Mouse (Mus musculus) neural tube, embryonic 14.5 days (tissue): ENCODE measurements at regions not wholly inside any gene's neighbourhood (a gene's known extent, or its start where the extent isn't known, plus 50 kb on each side); places are given as distances from the start of the nearest gene placed in this dataset.

Experiments used
- ATAC-seq: fragments of 200-750 bp; cut with Nextera tagmentation; 2 replicates; pipeline ENCODE4 v1.8.0; 2017; ENCODE audit warnings: low read depth, mild to moderate bottlenecking, moderate TSS enrichment, moderate library complexity
- H3K27ac ChIP-seq: fragments of 300-500 bp; sonication (generic); 2 replicates; pipeline ENCODE4 v1.5.1; 2014; ENCODE audit warnings: low read depth, mild to moderate bottlenecking, control low read depth, low read length, moderate library complexity, mixed read lengths
- H3K27me3 ChIP-seq: fragments of 300-500 bp; sonication (generic); 2 replicates; pipeline ENCODE4 v1.6.1; 2014; ENCODE audit warnings: low read length; ENCODE audit not compliant: control insufficient read depth, insufficient read depth
- H3K36me3 ChIP-seq: fragments of 300-500 bp; sonication (generic); 2 replicates; pipeline ENCODE4 v1.6.1; 2014; ENCODE audit warnings: low read length, mixed read lengths; ENCODE audit not compliant: control insufficient read depth, insufficient read depth
- H3K4me1 ChIP-seq: fragments of 300-500 bp; sonication (generic); 2 replicates; pipeline ENCODE4 v1.6.1; 2014; ENCODE audit warnings: low read length; ENCODE audit not compliant: control insufficient read depth, insufficient read depth
- H3K4me2 ChIP-seq: fragments of 300-500 bp; sonication (generic); 2 replicates; pipeline ENCODE4 v1.6.1; 2014; ENCODE audit warnings: mild to moderate bottlenecking, low read depth, low read length, control low read depth
- H3K4me3 ChIP-seq: fragments of 300-500 bp; sonication (generic); 2 replicates; pipeline ENCODE4 v1.5.1; 2014; ENCODE audit warnings: low read depth, low read length, control low read depth, mixed read lengths
- H3K9ac ChIP-seq: fragments of 300-500 bp; sonication (generic); replicated peaks from 2 replicates; pipeline ENCODE4 v1.6.1; 2014; ENCODE audit warnings: low read depth, mild to moderate bottlenecking, control low read depth, low read length, mixed read lengths
- H3K9me3 ChIP-seq: fragments of 300-500 bp; sonication (generic); 2 replicates; pipeline ENCODE4 v1.6.1; 2016; ENCODE audit warnings: low read length; ENCODE audit not compliant: control insufficient read depth
- WGBS: fragments of 180-500 bp; shearing (Covaris S2); extraction: QIAGEN DNeasy Blood & Tissue Kit; methylation state at CpG from one replicate; pipeline ENCODE4 v1.1.7; 2014; 5-methylcytosine and 5-hydroxymethylcytosine counted together

DNA sequence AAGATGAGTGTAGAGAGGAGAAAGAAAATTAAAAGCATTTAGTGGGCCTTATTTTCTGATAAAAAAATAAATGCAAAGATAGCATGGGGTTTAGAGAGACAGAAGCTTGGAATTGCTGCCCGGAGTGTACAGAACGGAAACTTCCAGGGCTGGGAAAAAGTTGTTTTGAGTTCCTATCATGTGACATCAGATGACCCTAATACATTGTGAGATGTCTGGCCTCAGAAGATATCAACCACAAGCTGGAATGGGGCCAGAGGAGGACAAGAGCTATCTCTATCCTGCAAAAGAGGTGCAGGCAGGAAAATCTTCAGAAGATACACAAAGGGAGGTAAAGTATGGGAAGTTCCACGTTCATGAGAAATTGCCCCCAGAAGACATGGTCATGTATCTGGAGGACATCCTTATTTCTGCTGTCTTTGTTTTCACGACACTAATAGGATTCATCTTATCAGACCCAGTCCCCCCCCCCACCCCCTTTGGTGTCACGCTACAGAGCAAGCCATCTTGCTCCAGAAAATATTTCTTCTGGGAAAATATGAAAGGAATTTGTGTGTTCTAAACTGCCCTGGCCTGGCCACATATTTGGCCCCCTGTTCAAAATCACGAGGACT, 408.3 kb upstream of the N6amt1 start:
- no peak overlapping the region for H3K4me3 ChIP-seq
- H3K27ac ChIP-seq = no peak overlapping the region
- H3K9ac ChIP-seq = no peak overlapping the region
- no peak overlapping the region for H3K4me2 ChIP-seq
- H3K9me3 ChIP-seq = no peaks in the 10 kb centered on the region
- no peaks in the 10 kb centered on the region for H3K36me3 ChIP-seq
- ATAC-seq = no peak
- 88% methylated on average over 6 of the region's 6 CpGs for WGBS
- H3K27me3 ChIP-seq = no peaks in the 10 kb centered on the region
- no peaks in the 10 kb centered on the region for H3K4me1 ChIP-seq

- H3K9ac ChIP-seq = no peak overlapping the region
- no peaks in the 10 kb centered on the region for H3K27me3 ChIP-seq
- no peaks in the 10 kb centered on the region for H3K4me1 ChIP-seq
- no peak overlapping the region for H3K4me2 ChIP-seq
- no peak for ATAC-seq
- H3K4me3 ChIP-seq = no peak overlapping the region
- no peak overlapping the region for H3K27ac ChIP-seq
- H3K36me3 ChIP-seq = no peaks in the 10 kb centered on the region
- H3K9me3 ChIP-seq = no peaks in the 10 kb centered on the region
Observed at GRCm38 (mm10) chr16:86945058-86945457, 408.9 kb upstream of the N6amt1 start.

DNA sequence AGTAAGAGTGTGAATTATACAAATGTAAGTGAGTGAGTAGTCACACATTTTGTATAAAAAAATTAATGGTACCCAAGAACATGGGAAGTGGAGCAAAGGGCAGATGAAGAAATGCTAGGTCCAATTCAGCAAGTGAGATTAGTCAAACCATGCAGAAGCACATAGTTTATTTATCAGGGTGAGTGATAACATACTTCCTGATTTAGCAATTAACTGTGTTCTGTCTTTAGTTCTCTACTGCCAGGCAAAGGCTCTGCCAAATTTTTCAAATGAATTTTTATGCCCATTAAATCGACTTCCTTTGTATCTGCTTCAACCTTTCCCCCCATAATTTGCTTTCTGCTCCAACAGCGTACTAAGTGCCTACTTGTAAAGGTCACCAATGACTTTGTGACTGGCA, 419.0 kb upstream of the N6amt1 start:
- Histone ChIP-seq H3K27me3 (no peaks in the 10 kb centered on the region), H3K9me3 (no peaks in the 10 kb centered on the region), H3K9ac (no peak overlapping the region), H3K36me3 (no peaks in the 10 kb centered on the region), H3K4me2 (no peak overlapping the region), H3K4me3 (no peak overlapping the region), H3K4me1 (no peaks in the 10 kb centered on the region), H3K27ac (no peak overlapping the region)
- no peak for ATAC-seq
- 80% methylated on average over 2 of the region's 2 CpGs for WGBS

- peak; percentile 72 for ATAC-seq
Observed at GRCm38 (mm10) chr16:86932765-86933164, 421.2 kb upstream of the N6amt1 start.

DNA sequence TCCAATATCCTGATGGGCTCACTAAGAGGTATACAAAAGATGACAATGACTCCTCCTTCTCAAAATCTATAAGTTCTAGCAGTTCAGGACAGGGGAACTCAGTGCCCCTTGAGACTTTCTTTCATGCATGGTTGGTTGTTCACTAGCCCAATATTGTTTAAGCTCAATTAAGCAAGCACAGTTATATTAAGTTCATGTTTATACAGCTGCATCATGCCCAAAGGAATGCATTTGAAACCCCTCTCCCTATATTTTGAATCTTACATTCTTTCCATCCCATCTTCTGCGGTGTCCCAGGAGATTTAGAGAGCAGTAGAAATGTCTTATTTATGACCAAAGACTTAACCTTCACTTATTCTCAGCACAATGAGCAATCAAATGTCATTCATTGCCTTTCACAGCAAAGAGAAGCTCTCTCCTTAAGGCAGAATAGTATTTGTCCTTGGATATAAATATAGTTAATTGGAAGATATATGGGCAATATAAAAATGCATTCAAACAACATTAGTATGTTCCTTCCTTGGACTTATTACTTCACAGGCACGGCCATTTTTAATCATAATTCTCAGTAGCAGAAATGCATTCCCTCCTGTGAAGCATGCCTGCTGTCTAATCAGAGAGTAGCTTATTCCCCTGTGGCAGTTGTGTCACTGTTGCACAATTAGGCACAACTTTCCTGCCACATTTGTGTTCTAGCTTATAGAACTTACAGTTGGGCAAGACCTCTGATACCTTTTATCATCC, 455.8 kb upstream of the N6amt1 start:
- Histone ChIP-seq H3K4me3 (no peak overlapping the region), H3K4me1 (no peaks in the 10 kb centered on the region), H3K4me2 (no peak overlapping the region), H3K36me3 (no peaks in the 10 kb centered on the region), H3K27me3 (no peaks in the 10 kb centered on the region), H3K9me3 (no peaks in the 10 kb centered on the region), H3K27ac (no peak overlapping the region), H3K9ac (no peak overlapping the region)
- no peak for ATAC-seq
- WGBS = 22% methylated on average over 2 of the region's 2 CpGs

More at GRCm38 (mm10) chr16:86932765-86933164, 421.2 kb upstream of the N6amt1 start:
- Histone ChIP-seq H3K4me1 (no peaks in the 10 kb centered on the region), H3K4me3 (no peak overlapping the region), H3K27ac (no peak overlapping the region), H3K36me3 (no peaks in the 10 kb centered on the region), H3K9ac (no peak overlapping the region), H3K9me3 (no peaks in the 10 kb centered on the region), H3K27me3 (no peaks in the 10 kb centered on the region), H3K4me2 (no peak overlapping the region)
- WGBS = 24% methylated on average over 3 of the region's 3 CpGs

DNA sequence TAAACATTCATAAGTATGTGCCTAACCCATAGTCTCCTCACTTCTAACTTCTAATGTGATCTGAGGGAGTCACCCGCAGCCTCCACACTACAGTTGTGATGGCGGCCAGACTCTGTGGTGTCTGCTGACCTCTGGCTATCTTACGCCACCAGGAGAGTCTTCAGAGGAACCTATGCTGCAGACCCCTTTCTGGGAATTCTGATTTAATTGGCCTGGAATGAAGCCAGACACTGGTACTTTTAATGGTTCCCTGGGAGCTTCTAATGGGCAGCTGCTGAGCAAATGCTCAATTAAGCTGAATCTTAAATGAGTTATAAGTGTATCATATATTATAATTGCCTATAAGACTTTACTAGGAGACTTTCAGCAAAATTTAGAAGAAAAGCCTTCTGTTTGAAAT, 459.0 kb upstream of the N6amt1 start:
- ATAC-seq = peak; percentile 65; the same call in 1 of the 2 replicates
- Histone ChIP-seq H3K4me1 (no peaks in the 10 kb centered on the region), H3K27me3 (no peaks in the 10 kb centered on the region), H3K4me3 (no peak overlapping the region), H3K27ac (no peak overlapping the region), H3K36me3 (no peaks in the 10 kb centered on the region), H3K9ac (no peak overlapping the region), H3K4me2 (no peak overlapping the region), H3K9me3 (no peaks in the 10 kb centered on the region)
- 67% methylated on average over 3 of the region's 3 CpGs for WGBS

DNA sequence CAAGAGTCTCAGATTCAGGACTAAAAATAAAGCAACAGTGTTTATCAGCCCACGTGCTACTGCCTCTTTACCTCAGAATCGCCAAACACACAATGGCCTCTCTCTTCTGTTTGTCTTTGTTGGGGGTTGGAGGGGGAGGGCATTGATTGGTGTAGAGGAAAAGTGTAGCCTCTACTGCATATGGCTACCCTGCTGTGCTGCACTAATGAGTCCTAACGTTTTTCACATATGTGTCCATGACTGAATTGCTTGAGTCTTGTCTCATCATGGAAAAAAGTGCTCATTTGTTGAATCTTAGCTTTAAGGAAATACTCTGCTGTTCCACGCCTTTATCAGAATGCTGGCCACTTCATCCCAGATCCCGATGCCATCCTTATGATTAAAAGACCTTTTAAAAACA, 459.7 kb upstream of the N6amt1 start:
- H3K36me3 ChIP-seq = no peaks in the 10 kb centered on the region
- H3K9ac ChIP-seq = no peak overlapping the region
- WGBS = 65% methylated on average over 5 of the region's 5 CpGs
- H3K27me3 ChIP-seq = no peaks in the 10 kb centered on the region
- H3K9me3 ChIP-seq = no peaks in the 10 kb centered on the region
- H3K4me3 ChIP-seq = no peak overlapping the region
- no peaks in the 10 kb centered on the region for H3K4me1 ChIP-seq
- no peak for ATAC-seq
- H3K4me2 ChIP-seq = no peak overlapping the region
- H3K27ac ChIP-seq = no peak overlapping the region

GRCm38 (mm10) chr16:86888421-86888820, 465.6 kb upstream of the N6amt1 start:
- no peak for ATAC-seq
- Histone ChIP-seq H3K27me3 (no peaks in the 10 kb centered on the region), H3K9me3 (no peaks in the 10 kb centered on the region), H3K9ac (no peak overlapping the region), H3K27ac (no peak overlapping the region), H3K4me2 (no peak overlapping the region), H3K4me3 (no peak overlapping the region), H3K4me1 (no peaks in the 10 kb centered on the region), H3K36me3 (no peaks in the 10 kb centered on the region)
- 78% methylated on average over 5 of the region's 5 CpGs for WGBS

GRCm38 (mm10) chr16:86887605-86888004, 466.4 kb upstream of the N6amt1 start:
- no peak overlapping the region for H3K4me2 ChIP-seq
- H3K4me3 ChIP-seq = no peak overlapping the region
- WGBS = 81% methylated on average over 4 of the region's 4 CpGs

More at GRCm38 (mm10) chr16:86887605-86888004, 466.4 kb upstream of the N6amt1 start:
- H3K36me3 ChIP-seq = no peaks in the 10 kb centered on the region
- H3K9ac ChIP-seq = no peak overlapping the region
- H3K4me1 ChIP-seq = no peaks in the 10 kb centered on the region
- no peak for ATAC-seq
- no peak overlapping the region for H3K27ac ChIP-seq
- H3K27me3 ChIP-seq = no peaks in the 10 kb centered on the region
- H3K9me3 ChIP-seq = no peaks in the 10 kb centered on the region
